Mouse (Mus musculus) liver (tissue): ENCODE results near the gene Tspan2.

Experiments used
- DNase-seq: peaks from one replicate; pipeline ENCODE4 v3.0.0-alpha.2; 2020; ENCODE audit warnings: mixed read lengths

Tspan2 gene

DNA sequence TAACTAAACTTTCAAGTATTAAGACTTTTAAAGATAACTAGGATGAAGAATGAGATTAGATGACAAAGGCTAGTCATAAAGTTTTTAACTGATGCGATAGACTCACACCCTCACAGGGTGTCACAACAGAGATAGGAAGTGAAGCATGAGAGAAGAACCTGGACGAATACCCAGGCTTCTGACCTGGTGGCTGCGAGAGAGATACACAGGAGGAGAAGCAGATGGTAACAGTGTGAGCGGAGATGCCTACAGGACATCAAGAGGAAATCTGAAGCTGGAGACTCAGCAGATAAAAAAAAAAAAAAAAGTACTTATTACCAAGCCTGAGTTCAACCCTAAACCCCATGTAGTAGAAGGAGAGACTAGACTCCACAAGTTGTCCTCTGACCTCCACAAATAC lies 38.7 kb downstream of the Tspan2 start:
- DNase-seq = no peak

DNA sequence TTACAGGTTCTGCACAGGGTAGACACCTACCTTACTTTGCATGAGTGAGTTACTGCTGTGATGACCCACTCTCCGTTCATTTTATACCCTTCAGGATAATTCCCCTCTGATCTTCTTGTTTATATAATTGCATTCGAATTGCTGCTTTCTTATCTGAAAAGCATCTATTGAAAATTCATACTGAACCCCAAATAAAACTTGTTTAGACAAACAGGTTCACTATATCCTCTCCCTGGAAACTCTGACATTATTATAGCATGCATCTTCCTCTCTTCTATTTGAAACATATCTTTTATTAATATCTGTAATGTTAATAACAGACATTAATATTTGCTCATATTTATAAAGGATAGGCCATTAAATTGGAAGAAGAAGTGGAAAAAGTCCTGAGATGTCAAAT lies 48.3 kb downstream of the Tspan2 start, which contains the start of gene Tshb:
Gene Tshb (minus strand): TSS at position 101 of the 400 bp plus-strand sequence.
- no peak for DNase-seq

DNA sequence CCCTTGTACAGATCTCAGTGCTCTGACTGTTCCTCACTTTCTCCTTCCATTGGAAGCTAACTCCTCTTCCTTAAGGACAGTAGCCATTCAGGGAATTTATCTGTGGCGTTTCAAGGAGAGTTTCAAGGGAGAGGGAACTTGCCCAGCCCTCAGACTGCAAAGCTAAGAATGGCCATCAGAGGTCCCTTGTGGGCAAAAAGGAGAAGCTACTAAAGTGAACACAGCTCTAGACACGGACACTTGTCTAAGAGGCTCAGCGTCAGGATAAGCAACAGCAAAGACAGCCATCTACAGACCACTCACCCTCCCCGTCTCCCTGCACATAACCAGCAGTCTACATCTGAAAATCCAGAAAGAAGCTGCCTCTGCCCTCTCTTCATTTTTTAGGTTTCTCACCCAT lies 53.0 kb downstream of the Tspan2 start:
- DNase-seq = no peak

DNA sequence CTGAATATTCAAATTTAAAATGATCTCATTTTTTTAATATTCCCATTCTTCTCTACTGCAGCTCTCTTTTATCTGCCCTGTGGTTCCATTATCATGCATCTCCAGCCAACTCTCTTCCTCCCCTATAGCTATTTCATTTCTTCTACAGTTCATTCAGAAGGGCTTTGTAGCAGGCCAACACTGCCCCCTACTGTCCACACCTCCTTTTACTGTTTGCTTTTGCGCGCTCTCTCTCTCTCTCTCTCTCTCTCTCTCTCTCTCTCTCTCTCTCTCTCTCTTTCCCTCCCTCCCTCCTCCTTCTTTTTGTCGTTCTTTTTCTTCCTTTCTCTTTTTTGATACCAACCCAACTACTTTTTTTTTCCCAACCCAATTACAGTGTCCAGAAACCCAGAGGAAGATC lies 69.6 kb downstream of the Tspan2 start:
- peak; percentile 66 for DNase-seq

DNA sequence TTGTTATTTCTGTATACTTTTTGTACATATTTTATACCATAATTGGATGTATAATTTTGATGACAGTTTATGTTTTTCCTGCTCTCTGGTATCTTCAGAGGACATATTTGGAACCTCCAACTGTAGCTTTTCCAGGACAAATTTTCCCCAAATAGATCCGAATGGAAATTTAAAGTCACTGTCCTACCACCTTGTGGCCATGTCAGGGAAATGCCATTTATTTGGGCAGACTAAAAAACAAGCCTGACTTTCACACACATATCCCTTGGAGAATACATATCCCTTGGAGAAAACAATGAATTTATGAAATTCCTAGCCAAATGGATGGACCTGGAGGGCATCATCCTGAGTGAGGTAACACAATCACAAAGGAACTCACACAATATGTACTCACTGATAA lies 108.1 kb downstream of the Tspan2 start:
- DNase-seq = no peak

DNA sequence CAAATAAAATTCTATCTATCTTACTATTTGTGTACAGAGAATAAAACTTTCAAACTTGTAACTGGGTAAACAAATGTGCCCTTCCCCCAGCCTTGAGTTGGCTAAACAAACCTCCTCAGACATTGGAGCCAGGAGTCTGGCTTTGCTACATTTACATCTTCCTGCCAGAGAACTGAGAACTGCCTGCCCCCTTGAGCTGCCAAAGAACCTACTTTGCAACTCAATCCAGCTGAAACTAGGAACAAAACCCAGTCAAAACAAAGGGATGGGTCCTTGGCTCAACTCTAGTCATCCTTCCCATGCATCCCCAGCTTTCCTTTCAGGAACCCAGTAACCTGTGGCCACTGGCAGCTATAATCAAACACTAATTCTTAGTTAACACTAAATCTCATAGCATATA lies 114.3 kb downstream of the Tspan2 start:
- DNase-seq = no peak
